Mouse (Mus musculus) MEL (cell line): ENCODE results near the gene Hoxc10. TPM values are rescaled to one million over a fixed set of nuclear protein-coding genes. Genes with fewer than 3 reads are reported as not detected.
A peak's percentile ranks its signal among the peaks of the same experiment; 100 is the strongest.

Source experiments
- DNase-seq: peaks from one replicate; pipeline ENCODE4 v3.0.0; 2011; ENCODE audit warnings: low read depth, low spot score
- H3K27ac ChIP-seq: 2 replicates; pipeline ENCODE4 v1.5.1; 2012; ENCODE audit warnings: low read depth, mild to moderate bottlenecking, control low read depth, low read length, moderate library complexity; ENCODE audit not compliant: control insufficient read depth
- H3K27me3 ChIP-seq, 2 experiments: fragments of 150-350 bp in 1 of 2; sonication (generic) in 1 of 2; 2 replicates each; pipeline ENCODE4 v1.6.1; 2012; ENCODE audit warnings: low read length in 2 of 2, mild to moderate bottlenecking in 2 of 2, improper control_type of control experiment in 1 of 2, moderate library complexity in 1 of 2; ENCODE audit not compliant: insufficient read depth in 2 of 2, control insufficient read depth in 1 of 2
- H3K36me3 ChIP-seq, 2 experiments: 2 replicates each; pipeline ENCODE4 v1.6.1; 2012 to 2014; ENCODE audit warnings: low read length in 2 of 2, improper control_type of control experiment in 1 of 2, inconsistent platforms in 1 of 2, mild to moderate bottlenecking in 1 of 2; ENCODE audit not compliant: insufficient read depth in 2 of 2, control insufficient read depth in 1 of 2
- H3K4me1 ChIP-seq, 2 experiments: fragments of 150-350 bp in 1 of 2; sonication (generic) in 1 of 2; 2 replicates each; pipeline ENCODE4 v1.6.1; 2012; ENCODE audit warnings: low read length in 2 of 2, improper control_type of control experiment in 1 of 2, mild to moderate bottlenecking in 1 of 2; ENCODE audit not compliant: insufficient read depth in 2 of 2, control insufficient read depth in 1 of 2
- H3K4me3 ChIP-seq, 2 experiments: fragments of 150-350 bp in 1 of 2; sonication (generic) in 1 of 2; 2 replicates each; pipeline ENCODE4 v1.5.1; 2012; ENCODE audit warnings: low read depth in 2 of 2, low read length in 2 of 2, mild to moderate bottlenecking in 2 of 2, moderate library complexity in 2 of 2, control low read depth in 1 of 2, improper control_type of control experiment in 1 of 2; ENCODE audit not compliant: control insufficient read depth in 1 of 2, insufficient read depth in 1 of 2
- H3K79me2 ChIP-seq: 2 replicates; pipeline ENCODE4 v1.6.1; 2012; ENCODE audit warnings: mild to moderate bottlenecking, low read length, moderate library complexity; ENCODE audit not compliant: control insufficient read depth, poor library complexity, insufficient read depth
- H3K9ac ChIP-seq: 2 replicates; pipeline ENCODE4 v1.6.1; 2012; ENCODE audit warnings: low read depth, mild to moderate bottlenecking, control low read depth, low read length, moderate library complexity; ENCODE audit not compliant: control insufficient read depth, poor library complexity, severe bottlenecking
- H3K9me3 ChIP-seq: fragments of 150-350 bp; sonication (generic); replicated peaks from 2 replicates; pipeline ENCODE4 v1.6.1; 2012; ENCODE audit warnings: mild to moderate bottlenecking, low read length, improper control_type of control experiment, moderate library complexity; ENCODE audit not compliant: insufficient read depth
- CHD1 ChIP-seq: IDR thresholded peaks from 2 replicates; pipeline ENCODE4 v1.6.1; 2012; ENCODE audit warnings: low read depth, mild to moderate bottlenecking, inconsistent platforms, low read length, improper control_type of control experiment
- ELF1 ChIP-seq: IDR thresholded peaks from 2 replicates; pipeline ENCODE4 v1.6.1; 2014; ENCODE audit warnings: low read depth, mild to moderate bottlenecking, inconsistent platforms, low read length, improper control_type of control experiment, moderate library complexity
- EP300 ChIP-seq, 2 experiments: IDR thresholded peaks; 2 replicates each; pipeline ENCODE4 v1.6.1; 2011; ENCODE audit warnings: improper control_type of control experiment in 2 of 2, low read length in 2 of 2, low read depth in 1 of 2, mild to moderate bottlenecking in 1 of 2
- ETS1 ChIP-seq: IDR thresholded peaks from 2 replicates; pipeline ENCODE4 v1.6.1; 2012; ENCODE audit warnings: low read depth, mild to moderate bottlenecking, inconsistent platforms, low read length, improper control_type of control experiment, moderate library complexity
- JUND ChIP-seq: IDR thresholded peaks from 2 replicates; pipeline ENCODE4 v1.6.1; 2011; ENCODE audit warnings: low read depth, mild to moderate bottlenecking, improper control_type of control experiment, low read length
- MAFK ChIP-seq: IDR thresholded peaks from 2 replicates; pipeline ENCODE4 v1.6.1; 2011; ENCODE audit warnings: low read depth, mild to moderate bottlenecking, low read length, improper control_type of control experiment, borderline replicate concordance
- MAX ChIP-seq: IDR thresholded peaks from 2 replicates; pipeline ENCODE4 v1.6.1; 2011; ENCODE audit warnings: low read length, improper control_type of control experiment
- MAZ ChIP-seq: IDR thresholded peaks from 2 replicates; pipeline ENCODE4 v1.6.1; 2012; ENCODE audit warnings: low read depth, mild to moderate bottlenecking, inconsistent platforms, low read length, improper control_type of control experiment
- MYB ChIP-seq: IDR thresholded peaks from 2 replicates; pipeline ENCODE4 v1.6.1; 2011; ENCODE audit warnings: mild to moderate bottlenecking, low read depth, low read length, improper control_type of control experiment
- MYC ChIP-seq: IDR thresholded peaks from 2 replicates; pipeline ENCODE4 v1.6.1; 2011; ENCODE audit warnings: low read depth, mild to moderate bottlenecking, low read length, improper control_type of control experiment, moderate library complexity
- NELFE ChIP-seq: IDR thresholded peaks from 2 replicates; pipeline ENCODE4 v1.6.1; 2011; ENCODE audit warnings: low read depth, low read length, improper control_type of control experiment
- NRF1 ChIP-seq: IDR thresholded peaks from 2 replicates; pipeline ENCODE4 v1.6.1; 2014; ENCODE audit warnings: low read depth, mild to moderate bottlenecking, inconsistent platforms, low read length, improper control_type of control experiment, moderate library complexity; ENCODE audit not compliant: poor library complexity, insufficient read depth, severe bottlenecking
- POLR2A ChIP-seq, 2 experiments: IDR thresholded peaks; 2 replicates each; pipeline ENCODE4 v1.6.1; 2011 to 2012; ENCODE audit warnings: low read length in 2 of 2, mild to moderate bottlenecking in 2 of 2, control low read depth in 1 of 2, improper control_type of control experiment in 1 of 2, low read depth in 1 of 2, moderate library complexity in 1 of 2; ENCODE audit not compliant: control insufficient read depth in 1 of 2, insufficient read depth in 1 of 2, poor library complexity in 1 of 2
- POLR2AphosphoS2 ChIP-seq: IDR thresholded peaks from 2 replicates; pipeline ENCODE4 v1.6.1; 2011; ENCODE audit warnings: low read length, improper control_type of control experiment
- RCOR1 ChIP-seq: IDR thresholded peaks from 2 replicates; pipeline ENCODE4 v1.6.1; 2012; ENCODE audit warnings: low read depth, mild to moderate bottlenecking, inconsistent platforms, low read length, improper control_type of control experiment
- SIN3A ChIP-seq: IDR thresholded peaks from 2 replicates; pipeline ENCODE4 v1.6.1; 2012; ENCODE audit warnings: low read length, improper control_type of control experiment, inconsistent platforms
- SMC3 ChIP-seq: IDR thresholded peaks from 2 replicates; pipeline ENCODE4 v1.6.1; 2011; ENCODE audit warnings: low read depth, low read length, improper control_type of control experiment
- TBP ChIP-seq: IDR thresholded peaks from 2 replicates; pipeline ENCODE4 v1.8.0; 2011; ENCODE audit warnings: low read depth, low read length, improper control_type of control experiment
- UBTF ChIP-seq: IDR thresholded peaks from 2 replicates; pipeline ENCODE4 v1.6.1; 2012; ENCODE audit warnings: low read depth, mild to moderate bottlenecking, inconsistent platforms, low read length, improper control_type of control experiment, moderate library complexity, borderline replicate concordance; ENCODE audit not compliant: insufficient read depth
- USF1 ChIP-seq: IDR thresholded peaks from 2 replicates; pipeline ENCODE4 v1.6.1; 2014; ENCODE audit warnings: low read depth, mild to moderate bottlenecking, inconsistent platforms, low read length, improper control_type of control experiment, moderate library complexity
- ZC3H11A ChIP-seq: IDR thresholded peaks from 2 replicates; pipeline ENCODE4 v1.6.1; 2012; ENCODE audit warnings: low read depth, mild to moderate bottlenecking, inconsistent platforms, low read length, improper control_type of control experiment
- ZNF384 ChIP-seq: IDR thresholded peaks from 2 replicates; pipeline ENCODE4 v1.6.1; 2012; ENCODE audit warnings: low read depth, mild to moderate bottlenecking, inconsistent platforms, low read length, improper control_type of control experiment
- polyA plus RNA-seq, 2 experiments: library from polyadenylated mRNA; stranded (reverse) in 1 of 2; unstranded in 1 of 2; fragments of >175 nt in 1 of 2; fragments of >200 nt in 1 of 2; gene quantifications; 2 replicates each; pipeline versions ENCODE4 v1.2.1 to v1.2.4; 2012; ENCODE audit warnings: low replicate concordance in 2 of 2, low read depth in 1 of 2; ENCODE audit not compliant: insufficient read length in 2 of 2, insufficient read depth in 1 of 2, missing spikeins in 1 of 2
- total RNA-seq: library from RNA; depleted of rRNA; stranded (reverse); fragments of 300-350 nt; gene quantifications from 2 replicates; pipeline ENCODE4 v1.2.3, GENCODE M21; 2012

The Hoxc10 gene
- total and polyA plus RNA-seq, 3 experiments = 6.8 to 24.8 TPM; not detected in 1

GRCm38 (mm10) chr15:103002821-103003448 is 36.3 kb downstream of the Hoxc10 start (continued):
- TF ChIP-seq SMC3 (no peak; the same call in 1 of the 2 replicates), RCOR1 (peak; percentile 56; the same call in 1 of the 2 replicates), CHD1 (no peak), MAFK (no peak), JUND (0 out of 2 replicates have a peak, but pooled peaks have one; percentile 27), MAZ (0 out of 2 replicates have a peak, but pooled peaks have one; percentile 36), POLR2A (IDR thresholded peaks at IDR 0.05; ENCODE audit: control insufficient read depth in 1 of 2, insufficient read depth in 1 of 2, low read depth in 1 of 2, low read length in 2 of 2, poor library complexity in 1 of 2) (no peak; a peak in 1 of 4 replicates), TBP (peak; percentile 59; the same call in 1 of the 2 replicates), NELFE (no peak; the same call in 1 of the 2 replicates), ETS1 (peak; percentile 29; the same call in 1 of the 2 replicates), MYB (no peak)

GRCm38 (mm10) chr15:103005308-103005707 is 38.7 kb downstream of the Hoxc10 start:
- no peaks in the 10 kb centered on the region for H3K9me3 ChIP-seq
- no peak overlapping the region for H3K9ac ChIP-seq
- H3K79me2 ChIP-seq = peaks cover 23% of the 10 kb centered on the region
- no peak for DNase-seq
- peaks cover 24 to 43% of the 10 kb centered on the region in 2 experiments for H3K4me1 ChIP-seq
- no peak overlapping the region for H3K4me3 ChIP-seq
- H3K36me3 ChIP-seq = peaks cover 0 to 36% of the 10 kb centered on the region in 2 experiments; a peak in 2 of 4 replicates
- no peak overlapping the region for H3K27ac ChIP-seq
- TF ChIP-seq POLR2AphosphoS2 (no peak), TBP (no peak)
- TF ChIP-seq, all 39 proteins: peak for 0
- no peaks in the 10 kb centered on the region for H3K27me3 ChIP-seq

DNA sequence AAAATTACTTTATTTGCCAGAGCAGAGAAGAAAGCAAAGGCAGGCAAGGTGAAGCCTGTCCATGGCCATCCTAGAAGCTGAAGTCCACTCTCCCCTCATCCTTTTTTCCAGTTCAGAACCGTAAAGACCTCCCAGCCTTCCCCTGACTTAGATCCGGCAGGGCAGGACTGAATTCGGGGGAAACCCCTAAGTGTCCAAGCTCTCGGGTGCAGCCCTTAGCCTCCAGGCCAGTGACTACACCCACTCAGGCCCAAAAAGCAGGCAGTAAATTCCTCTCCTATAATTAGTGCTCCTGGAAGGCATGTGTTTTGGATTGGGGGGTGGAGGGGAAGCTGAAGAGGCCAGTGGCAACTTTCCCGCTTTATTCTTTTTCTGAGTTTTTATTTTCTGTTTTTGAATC is 39.2 kb downstream of the Hoxc10 start:
- no peak overlapping the region for H3K9ac ChIP-seq
- peaks cover 24 to 43% of the 10 kb centered on the region in 2 experiments for H3K4me1 ChIP-seq

More for the DNA sequence above, 39.2 kb downstream of the Hoxc10 start:
- H3K4me3 ChIP-seq = no peak overlapping the region
- peaks cover 0 to 36% of the 10 kb centered on the region in 2 experiments; a peak in 2 of 4 replicates for H3K36me3 ChIP-seq
- H3K9me3 ChIP-seq = no peaks in the 10 kb centered on the region
- H3K27ac ChIP-seq = no peak overlapping the region
- peaks cover 18% of the 10 kb centered on the region for H3K79me2 ChIP-seq
- TF ChIP-seq NELFE (no peak), SIN3A (no peak), POLR2A (IDR thresholded peaks at IDR 0.05; ENCODE audit: control insufficient read depth in 1 of 2, insufficient read depth in 1 of 2, low read depth in 1 of 2, low read length in 2 of 2, poor library complexity in 1 of 2) (no peak), MAX (no peak), MAZ (no peak), ZC3H11A (no peak), CHD1 (no peak), UBTF (no peak), POLR2AphosphoS2 (no peak), NRF1 (no peak), EP300 (IDR thresholded peaks at IDR 0.05; ENCODE audit: low read depth in 1 of 2, low read length in 2 of 2) (no peak), ETS1 (no peak), RCOR1 (no peak), TBP (no peak), ZNF384 (no peak), MYC (no peak), ELF1 (no peak), USF1 (no peak)
- H3K27me3 ChIP-seq = no peaks in the 10 kb centered on the region
- no peak for DNase-seq
